Mouse (Mus musculus) G1E (cell line): ENCODE data around the gene Rgs6.

Experiments used
- CTCF ChIP-seq: IDR thresholded peaks from 2 replicates; pipeline ENCODE4 v1.5.1; 2012; ENCODE audit warnings: low read depth, low read length, inconsistent platforms, mixed read lengths
- GATA1 ChIP-seq: IDR thresholded peaks from 2 replicates; pipeline ENCODE4 v1.6.1; 2012; ENCODE audit warnings: borderline replicate concordance, low read length, inconsistent platforms, mixed read lengths
- GATA2 ChIP-seq: IDR thresholded peaks from 2 replicates; pipeline ENCODE4 v1.6.1; 2012; ENCODE audit warnings: low read depth, low read length, inconsistent platforms, borderline replicate concordance

DNA sequence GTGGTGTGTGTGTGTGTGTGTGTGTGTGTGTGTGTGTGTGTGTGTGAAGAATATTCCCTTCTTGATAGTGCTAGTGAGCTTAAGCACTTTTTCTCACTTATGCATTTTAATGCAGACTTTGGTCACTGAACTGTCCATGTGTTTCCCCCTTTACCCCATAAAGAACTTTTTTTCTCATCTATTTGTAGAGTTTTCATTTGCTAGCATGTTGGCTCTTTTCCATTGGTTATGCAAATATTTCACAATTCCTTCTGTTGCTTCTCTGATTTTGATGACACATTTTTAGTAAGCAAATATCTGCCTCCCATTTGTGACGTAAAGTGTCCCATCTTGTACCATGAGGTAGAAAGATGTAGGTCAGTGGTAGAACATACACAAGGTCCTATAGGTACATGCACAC is 295.0 kb downstream of the Rgs6 start:
- no peak for TF ChIP-seq CTCF
- TF ChIP-seq GATA2: no peak
- TF ChIP-seq GATA1: no peak
